In the genomic region with DNA sequence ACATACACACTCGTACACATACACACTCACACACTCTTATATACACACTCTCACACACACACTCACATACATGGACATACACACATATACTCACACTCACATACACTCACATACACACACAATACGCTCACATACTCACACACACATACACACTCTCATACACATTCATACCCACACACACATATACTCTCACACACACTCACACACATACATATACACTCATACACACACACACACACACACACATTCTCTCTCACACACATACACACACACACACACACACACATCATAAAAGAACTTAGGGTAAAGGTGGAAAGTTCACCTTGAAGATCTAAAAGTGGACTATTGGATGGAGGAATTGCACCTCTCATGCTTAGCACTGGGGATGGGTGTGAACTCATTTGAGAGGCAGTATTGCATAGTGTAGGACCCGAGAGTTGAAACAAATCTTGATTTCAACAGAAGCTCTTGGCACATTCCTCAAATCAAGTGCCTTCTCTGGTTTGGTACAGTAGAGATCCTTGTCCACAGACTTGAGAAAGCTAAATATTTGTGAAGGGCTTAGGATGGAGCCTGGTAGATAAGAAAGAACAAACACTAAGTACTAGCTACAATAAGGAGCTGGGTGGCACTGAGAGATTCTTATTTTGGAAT, we compare ENCODE assay signal across 16 mouse cellular contexts.
"Had no signal": no experiment of that assay in that cellular context is flagged by ENCODE, and none has a peak within 500 bp of the region (broad histone marks: within the 10 kb centered on the region; RNA-seq: fewer than 3 reads in every experiment).

No protein-coding gene starts in this region.

- H3K36me3 ChIP-seq: limb, embryonic 15.5 days; liver, embryonic 13.5 days; neural tube, embryonic 13.5 days; stomach, embryonic 15.5 days had no signal

- H3K9me3 ChIP-seq: limb, embryonic 15.5 days; liver, embryonic 13.5 days; neural tube, embryonic 13.5 days; stomach, embryonic 15.5 days had no signal

- H3K4me2 ChIP-seq: limb, embryonic 15.5 days; liver, embryonic 13.5 days; neural tube, embryonic 13.5 days; stomach, embryonic 15.5 days had no signal

- H3K27me3 ChIP-seq: limb, embryonic 15.5 days; liver, embryonic 13.5 days; neural tube, embryonic 13.5 days; stomach, embryonic 15.5 days had no signal

- H3K4me3 ChIP-seq: limb, embryonic 15.5 days; liver, embryonic 13.5 days; neural tube, embryonic 13.5 days; stomach, embryonic 15.5 days had no signal

- H3K27ac ChIP-seq: kidney, postnatal 0 days; limb, embryonic 15.5 days; liver, embryonic 13.5 days; neural tube, embryonic 13.5 days; stomach, embryonic 15.5 days had no signal

- DNase-seq: kidney, adult 11 months; kidney, adult 9 months; kidney, postnatal 36 days; layer of hippocampus, adult 9-11 months; layer of hippocampus, postnatal 36 days; liver, embryonic 13.5 days; liver, postnatal 0 days; midbrain, embryonic 14.5 days; retina, postnatal 1 day; right cerebral cortex, postnatal 14 days; thymus, adult 2 months; thymus, postnatal 25 days had no signal

- H3K9ac ChIP-seq: limb, embryonic 15.5 days; liver, embryonic 13.5 days; liver, postnatal 0 days; neural tube, embryonic 13.5 days; stomach, embryonic 15.5 days had no signal

- H3K4me1 ChIP-seq: limb, embryonic 15.5 days; liver, embryonic 13.5 days; stomach, embryonic 15.5 days had no signal

- ATAC-seq: liver, postnatal 0 days had no signal
